Mouse (Mus musculus) lung, embryonic 16.5 days (tissue): ENCODE results near the gene Pigg. TPM values are rescaled to one million over a fixed set of nuclear protein-coding genes. Genes with fewer than 3 reads are reported as not detected.
"Not testable (repeated sequence)": the region's sequence is repeated elsewhere in the genome, so short reads cannot be mapped to it uniquely, and the experiment has no call there.

ENCODE experiments used
- ATAC-seq: fragments of 200-750 bp; cut with Nextera tagmentation; 2 replicates; pipeline ENCODE4 v1.8.0; 2017; ENCODE audit warnings: low read depth, mild to moderate bottlenecking, moderate library complexity
- H3K27ac ChIP-seq: fragments of 300-500 bp; sonication (generic); 2 replicates; pipeline ENCODE4 v1.5.1; 2014; ENCODE audit warnings: mild to moderate bottlenecking, control low read depth, low read length
- H3K27me3 ChIP-seq: fragments of 300-500 bp; sonication (generic); 2 replicates; pipeline ENCODE4 v1.6.1; 2014; ENCODE audit warnings: low read depth, low read length, mixed read lengths; ENCODE audit not compliant: control insufficient read depth, insufficient read depth
- H3K36me3 ChIP-seq: fragments of 300-500 bp; sonication (generic); 2 replicates; pipeline ENCODE4 v1.6.1; 2014; ENCODE audit warnings: low read length; ENCODE audit not compliant: control insufficient read depth, insufficient read depth
- H3K4me1 ChIP-seq: fragments of 300-500 bp; sonication (generic); replicated peaks from 2 replicates; pipeline ENCODE4 v1.6.1; 2014; ENCODE audit warnings: low read length, mixed read lengths; ENCODE audit not compliant: control insufficient read depth, insufficient read depth
- H3K4me2 ChIP-seq: fragments of 300-500 bp; sonication (generic); 2 replicates; pipeline ENCODE4 v1.6.1; 2014; ENCODE audit warnings: low read depth, low read length, control low read depth
- H3K4me3 ChIP-seq: fragments of 300-500 bp; sonication (generic); 2 replicates; pipeline ENCODE4 v1.5.1; 2014; ENCODE audit warnings: mild to moderate bottlenecking, low read length, control low read depth
- H3K9ac ChIP-seq: fragments of 300-500 bp; sonication (generic); 2 replicates; pipeline ENCODE4 v1.6.1; 2014; ENCODE audit warnings: low read length, control low read depth
- H3K9me3 ChIP-seq: fragments of 300-500 bp; sonication (generic); 2 replicates; pipeline ENCODE4 v1.6.1; 2016; ENCODE audit warnings: low read length; ENCODE audit not compliant: control insufficient read depth
- WGBS: fragments of 180-500 bp; shearing (Covaris S2); extraction: QIAGEN DNeasy Blood & Tissue Kit; methylation state at CpG from one replicate; pipeline ENCODE4 v1.1.7; 2014; 5-methylcytosine and 5-hydroxymethylcytosine counted together
- polyA plus RNA-seq: library from polyadenylated mRNA; unstranded; fragments of >200 nt; fragmentation: Nextera tagmentation; extraction: Ambion mirVana; gene quantifications from 2 replicates; pipeline ENCODE4 v1.2.1, GENCODE M21; 2015

Pigg gene
- polyA plus RNA-seq: 7.0 and 7.4 TPM in 2 replicates

GRCm38 (mm10) chr5:108312224-108313064, at the start of gene Pigg:
Pigg (plus strand) TSS chr5:108312609.
- H3K4me3 ChIP-seq: peak within 1 kb of the TSS; percentile 87
- H3K9ac ChIP-seq: peak within 1 kb of the TSS; percentile 93
- H3K27me3 ChIP-seq: no peaks in the 10 kb centered on the region
- H3K27ac ChIP-seq: peak within 1 kb of the TSS; percentile 82
- no peaks in the 10 kb centered on the region for H3K9me3 ChIP-seq
- peak within 1 kb of the TSS; percentile 73 for H3K4me2 ChIP-seq
- H3K4me1 ChIP-seq: peaks cover 5% of the 10 kb centered on the region
- under 1% methylated on average over 57 of the region's 57 CpGs for whole genome bisulfite sequencing
- no peaks in the 10 kb centered on the region for H3K36me3 ChIP-seq
- ATAC-seq: peak; percentile 99

DNA sequence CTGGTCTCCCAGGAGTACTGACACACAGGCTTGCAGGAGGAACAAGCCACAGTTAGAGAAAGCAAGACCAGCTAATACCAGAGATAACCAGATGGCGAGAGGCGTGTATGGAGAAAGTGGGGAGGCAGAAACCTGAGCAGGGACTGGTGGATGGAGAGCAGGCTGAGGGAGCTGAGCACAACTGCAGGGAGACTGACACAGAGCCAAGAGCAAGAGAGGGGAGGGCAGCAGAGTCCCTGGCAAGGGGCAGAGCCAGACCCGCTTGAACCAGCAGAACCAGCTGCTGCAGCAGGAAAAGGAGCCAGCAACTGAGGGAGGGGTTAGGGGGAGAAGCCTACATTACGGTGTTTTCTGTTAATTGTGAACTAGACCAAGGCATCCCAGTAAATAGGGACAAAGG, 49.7 kb upstream of the Pigg start:
- 32% methylated on average over 4 of the region's 4 CpGs for WGBS
- no peak overlapping the region for H3K4me3 ChIP-seq
- H3K9me3 ChIP-seq: no peaks in the 10 kb centered on the region
- no peaks in the 10 kb centered on the region for H3K36me3 ChIP-seq
- ATAC-seq: no peak
- H3K27me3 ChIP-seq: no peaks in the 10 kb centered on the region
- H3K4me1 ChIP-seq: peaks cover under 1% of the 10 kb centered on the region; the same call in 1 of the 2 replicates
- H3K27ac ChIP-seq: no peak overlapping the region
- H3K4me2 ChIP-seq: no peak overlapping the region
- H3K9ac ChIP-seq: no peak overlapping the region; the same call in 1 of the 2 replicates

DNA sequence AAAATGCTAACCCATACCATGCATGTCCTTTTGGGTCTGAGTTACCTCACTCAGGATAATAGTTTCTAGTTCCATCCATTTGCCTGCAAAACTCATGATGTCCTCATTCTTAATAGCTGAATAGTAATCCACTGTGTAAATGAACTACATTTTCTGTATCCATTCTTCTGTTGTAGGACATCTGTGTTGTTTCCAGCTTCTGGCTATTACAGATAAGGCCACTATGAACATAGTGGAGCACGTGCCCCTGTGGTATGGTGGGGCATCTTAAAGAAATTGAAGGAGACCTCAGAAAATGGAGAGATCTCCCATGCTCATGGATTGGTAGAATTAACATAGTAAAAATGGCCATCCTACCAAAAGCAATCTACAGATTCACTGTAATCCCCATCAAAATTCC, 48.6 kb upstream of the Pigg start:
- H3K27ac ChIP-seq, H3K36me3 ChIP-seq, H3K4me2 ChIP-seq, H3K4me3 ChIP-seq, ATAC-seq, H3K27me3 ChIP-seq, H3K4me1 ChIP-seq, H3K9me3 ChIP-seq, H3K9ac ChIP-seq: not testable (repeated sequence)
- WGBS: 66% methylated on average over 1 of the region's 1 CpGs

DNA sequence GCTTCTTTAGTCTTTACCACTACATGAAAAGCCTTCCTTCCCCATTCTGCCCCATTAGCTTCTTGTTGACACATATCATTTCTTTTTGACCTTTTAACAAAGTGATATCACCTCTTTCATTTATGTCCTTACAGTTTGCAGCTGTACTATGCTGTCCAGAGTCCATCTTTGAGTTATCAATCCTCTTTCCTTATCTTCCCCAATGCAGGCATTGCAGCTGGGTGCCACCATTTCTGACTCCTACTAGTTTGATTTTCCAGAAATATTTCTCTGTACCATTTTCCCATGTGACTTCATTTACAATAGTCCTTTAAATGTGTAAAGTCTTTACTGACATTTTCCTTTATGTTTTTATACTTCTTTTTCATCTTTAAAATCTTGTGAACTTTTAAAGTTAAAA, 45.4 kb upstream of the Pigg start:
- ATAC-seq: no peak
- H3K4me2 ChIP-seq: no peak overlapping the region
- H3K36me3 ChIP-seq: no peaks in the 10 kb centered on the region
- no peak overlapping the region for H3K27ac ChIP-seq
- H3K4me1 ChIP-seq: peaks cover 16% of the 10 kb centered on the region
- no peak overlapping the region for H3K4me3 ChIP-seq
- no peak overlapping the region for H3K9ac ChIP-seq
- no peaks in the 10 kb centered on the region for H3K27me3 ChIP-seq
- no peaks in the 10 kb centered on the region for H3K9me3 ChIP-seq

DNA sequence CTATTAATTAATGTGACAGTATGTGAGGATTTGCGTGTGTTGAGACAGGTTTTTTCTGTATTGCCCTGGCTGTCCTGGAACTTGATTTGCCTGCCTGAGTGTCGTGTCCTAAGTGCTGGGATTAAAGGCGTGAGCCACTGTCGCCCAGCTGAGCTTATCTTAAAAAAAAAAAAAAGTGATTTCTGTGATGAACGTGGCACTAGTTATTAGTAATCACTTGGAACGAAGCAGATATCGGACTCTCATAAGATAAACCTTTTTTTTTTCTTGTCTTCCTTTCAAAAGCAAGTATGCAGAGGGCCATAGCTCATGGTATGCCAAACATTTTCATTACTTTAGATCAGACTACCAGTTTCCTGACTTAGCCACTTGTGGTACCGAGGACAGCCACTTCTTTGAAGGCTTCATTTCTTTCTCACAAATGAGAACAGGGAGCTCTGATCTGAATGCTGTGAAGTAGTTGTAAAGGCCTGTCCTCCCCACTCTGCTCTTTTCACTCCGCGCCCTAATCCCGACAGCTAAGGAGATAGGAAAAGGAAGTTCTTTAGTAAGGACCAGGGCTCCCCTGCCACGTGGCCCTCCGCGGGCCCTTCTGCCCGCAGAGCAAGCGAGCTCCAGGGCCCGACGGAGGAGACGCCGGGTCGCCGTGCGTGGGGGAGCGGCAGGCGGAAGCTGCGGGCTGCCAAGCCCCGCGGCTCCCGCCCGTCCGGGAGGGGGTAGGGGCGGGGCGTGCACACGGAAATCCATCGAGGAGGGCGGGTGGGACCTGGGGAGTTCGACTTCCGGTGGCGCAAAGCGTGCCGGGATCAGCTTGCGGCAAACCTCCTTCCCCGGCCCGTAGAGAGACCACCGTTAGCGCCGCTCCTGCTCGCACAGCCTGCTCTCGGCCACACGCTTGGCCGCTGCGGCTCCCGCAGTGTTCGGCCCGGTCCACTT, 44.0 kb upstream of the Pigg start, which contains the start of gene Dr1:
Dr1 (plus strand) TSS at position 771 of the 936 bp plus-strand sequence.
- peak within 1 kb of the TSS; percentile 100 for H3K4me3 ChIP-seq
- 2% methylated on average over 44 of the region's 55 CpGs for WGBS
- peak within 1 kb of the TSS; percentile 88 for H3K4me2 ChIP-seq
- H3K9ac ChIP-seq: peak within 1 kb of the TSS; percentile 99
- ATAC-seq: peak; percentile 99
- H3K4me1 ChIP-seq: peaks cover 16% of the 10 kb centered on the region
- H3K36me3 ChIP-seq: no peaks in the 10 kb centered on the region
- peak within 1 kb of the TSS; percentile 98 for H3K27ac ChIP-seq
- H3K9me3 ChIP-seq: no peaks in the 10 kb centered on the region
- H3K27me3 ChIP-seq: no peaks in the 10 kb centered on the region

DNA sequence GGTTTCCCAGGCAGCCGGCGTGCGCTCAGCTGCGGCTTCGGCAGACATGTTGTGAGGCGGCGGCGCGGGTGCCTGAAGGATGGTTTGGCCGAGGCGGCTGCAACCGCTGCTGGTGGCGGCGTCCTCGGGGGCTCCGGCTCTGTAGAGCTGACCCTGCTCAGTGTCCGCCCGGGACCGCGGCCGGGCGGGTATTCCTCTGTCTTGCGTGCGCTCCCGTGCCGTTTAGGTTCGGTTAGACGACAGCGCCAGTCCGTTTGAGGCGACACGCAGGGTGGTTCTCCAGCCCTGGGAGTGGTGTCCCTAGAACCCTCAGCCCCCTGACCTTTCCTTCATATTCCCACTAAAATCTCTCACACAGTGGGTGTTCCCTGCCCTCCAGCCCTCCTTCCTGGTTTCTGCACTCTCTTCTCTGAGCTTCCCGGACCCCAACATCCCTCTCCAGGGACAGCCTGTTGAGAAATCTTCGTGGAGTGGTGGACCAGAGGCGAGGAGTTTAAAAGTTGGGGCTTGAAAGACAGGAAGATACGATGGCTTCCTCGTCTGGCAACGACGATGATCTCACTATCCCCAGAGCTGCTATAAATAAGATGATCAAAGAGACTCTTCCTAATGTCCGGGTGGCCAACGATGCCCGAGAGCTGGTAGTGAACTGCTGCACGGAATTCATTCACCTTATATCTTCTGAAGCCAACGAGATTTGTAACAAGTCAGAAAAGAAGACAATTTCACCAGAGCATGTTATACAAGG, 43.2 kb upstream of the Pigg start:
- no peaks in the 10 kb centered on the region for H3K36me3 ChIP-seq
- peak overlapping the region; percentile 88 for H3K4me2 ChIP-seq
- H3K4me1 ChIP-seq: peaks cover 16% of the 10 kb centered on the region
- no peaks in the 10 kb centered on the region for H3K9me3 ChIP-seq
- no peaks in the 10 kb centered on the region for H3K27me3 ChIP-seq
- WGBS: 0% methylated on average over 44 of the region's 44 CpGs
- H3K9ac ChIP-seq: peak overlapping the region; percentile 99
- peak overlapping the region; percentile 98 for H3K27ac ChIP-seq
- peak; percentile 63 for ATAC-seq
- peak overlapping the region; percentile 100 for H3K4me3 ChIP-seq

GRCm38 (mm10) chr5:108269811-108270151, 42.6 kb upstream of the Pigg start:
- peak overlapping the region; percentile 99 for H3K9ac ChIP-seq
- ATAC-seq: no peak
- H3K36me3 ChIP-seq: no peaks in the 10 kb centered on the region
- no peak overlapping the region for H3K27ac ChIP-seq
- no peaks in the 10 kb centered on the region for H3K27me3 ChIP-seq
- peaks cover 16% of the 10 kb centered on the region for H3K4me1 ChIP-seq
- no peaks in the 10 kb centered on the region for H3K9me3 ChIP-seq
- WGBS: 5% methylated on average over 7 of the region's 7 CpGs
- peak overlapping the region; percentile 88 for H3K4me2 ChIP-seq
- peak overlapping the region; percentile 100 for H3K4me3 ChIP-seq

- Histone ChIP-seq H3K9me3 (no peaks in the 10 kb centered on the region), H3K4me1 (peaks cover 16% of the 10 kb centered on the region), H3K27me3 (no peaks in the 10 kb centered on the region), H3K4me2 (peak overlapping the region; percentile 88), H3K27ac (no peak overlapping the region), H3K9ac (peak overlapping the region; percentile 99), H3K36me3 (no peaks in the 10 kb centered on the region), H3K4me3 (peak overlapping the region; percentile 100)
- no peak for ATAC-seq
- 27% methylated on average over 9 of the region's 9 CpGs for WGBS
These were observed 42.0 kb upstream of the Pigg start for GRCm38 (mm10) chr5:108270415-108270814.
